10 mouse cellular contexts compared by ENCODE assay signal in the genomic region with DNA sequence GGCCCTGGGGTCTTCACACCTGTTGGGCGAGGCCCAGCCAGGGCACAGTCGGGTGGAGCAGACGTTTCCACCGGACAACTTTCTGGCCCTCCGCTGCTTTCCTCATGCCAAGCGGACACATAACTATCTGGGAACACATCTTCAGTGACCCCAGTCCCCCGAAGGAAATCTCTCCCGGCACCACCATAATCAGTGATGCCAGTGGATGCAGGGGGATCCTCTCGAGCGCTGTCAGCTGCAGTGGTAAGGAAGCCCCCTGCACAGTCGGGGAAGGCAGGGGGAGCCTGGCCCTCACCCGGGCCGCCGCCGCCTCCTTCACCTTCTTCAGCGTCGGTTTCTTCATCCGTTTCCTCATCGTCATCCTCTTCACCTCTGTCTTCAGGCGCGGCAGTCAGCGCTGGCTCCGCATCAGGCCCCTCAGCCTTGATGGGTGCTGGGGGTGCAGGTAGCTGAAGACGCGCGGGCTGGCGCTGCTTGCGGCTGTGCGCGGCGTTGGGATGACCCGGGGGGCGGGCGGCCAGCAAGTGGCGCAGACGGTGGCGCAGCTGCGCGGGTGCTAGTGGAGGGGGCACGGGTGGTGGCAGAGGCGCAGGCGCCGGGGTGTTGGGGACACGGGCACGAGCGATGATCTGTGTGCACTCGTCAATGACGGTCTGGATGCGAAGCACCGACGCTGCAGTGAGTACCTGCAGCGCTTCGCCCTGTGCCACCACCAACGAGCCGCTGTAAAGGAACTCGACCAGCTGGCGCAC. TPM values are rescaled to one million over a fixed set of nuclear protein-coding genes. Genes with fewer than 3 reads are reported as not detected.
A peak's percentile ranks its signal among the peaks of the same experiment; 100 is the strongest.
DNase-seq lines count a peak whose midpoint lies in the region; ATAC-seq and TF ChIP-seq lines count a peak whose summit lies in the region.
"Had no signal": no experiment of that assay in that cellular context is flagged by ENCODE, and none has a peak within 500 bp of the region (broad histone marks: within the 10 kb centered on the region; RNA-seq: fewer than 3 reads in every experiment).

No protein-coding gene starts in this region.

- intact Hi-C loops in left cerebral cortex, postnatal 4 days (cut with DNase I): no loop called here

- no peak for ATAC-seq in hindbrain, embryonic 13.5 days (ENCODE audit: low FRiP score)
- no peak for ATAC-seq in midbrain, postnatal 0 days (ENCODE audit: low FRiP score)

- 52% methylated on average over 57 of the region's 57 CpGs for WGBS in cerebellum, adult 2 months
- WGBS in hindbrain, embryonic 13.5 days: 38% methylated on average over 56 of the region's 57 CpGs
- 52% methylated on average over 55 of the region's 57 CpGs for WGBS in midbrain, postnatal 0 days

- no peak overlapping the region for H3K4me3 ChIP-seq in cerebellum, adult 2 months (replicated peaks; ENCODE audit: insufficient read depth, low read depth, low read length)
- peak overlapping the region; percentile 69 for H3K4me3 ChIP-seq in hindbrain, embryonic 13.5 days
- H3K4me3 ChIP-seq in midbrain, postnatal 0 days (ENCODE audit: low read depth, low read length): peak overlapping the region; percentile 6; the same call in 1 of the 2 replicates

- H3K27me3 ChIP-seq in cerebellum, adult 2 months (ENCODE audit: control insufficient read depth, insufficient read depth, low read length): no peaks in the 10 kb centered on the region
- peaks cover 11% of the 10 kb centered on the region for H3K27me3 ChIP-seq in hindbrain, embryonic 13.5 days
- H3K27me3 ChIP-seq in midbrain, postnatal 0 days (ENCODE audit: insufficient read depth, low read length): no peaks in the 10 kb centered on the region

- H3K9me3 ChIP-seq in hindbrain, embryonic 13.5 days: no peaks in the 10 kb centered on the region
- no peaks in the 10 kb centered on the region for H3K9me3 ChIP-seq in midbrain, postnatal 0 days (ENCODE audit: low read length)

- TF ChIP-seq POLR2A in cerebellum, adult 2 months (IDR thresholded peaks at IDR 0.05; ENCODE audit: borderline replicate concordance, insufficient read depth, low read length): no peak

- no peak for TF ChIP-seq CTCF in cerebellum, adult 2 months (IDR thresholded peaks at IDR 0.05; ENCODE audit: borderline replicate concordance, insufficient read depth, low read depth, low read length)
- no peak for TF ChIP-seq CTCF in midbrain, postnatal 0 days (IDR thresholded peaks at IDR 0.05)

- H3K4me2 ChIP-seq in hindbrain, embryonic 13.5 days: peak overlapping the region; percentile 74
- no peak overlapping the region for H3K4me2 ChIP-seq in midbrain, postnatal 0 days (ENCODE audit: low read depth, low read length, poor library complexity, severe bottlenecking)

- DNase-seq in cerebellum, adult 2 months: peak; percentile 17 to 40
- no peak for DNase-seq in cerebellum, postnatal 36 days
- DNase-seq in layer of hippocampus, postnatal 10 days (ENCODE audit: low spot score in 2 of 2): peak; percentile 10 to 39
- DNase-seq in layer of hippocampus, adult 18-20 months (ENCODE audit: low spot score in 2 of 2): no peak
- DNase-seq in midbrain, postnatal 0 days (ENCODE audit: low spot score): no peak
- DNase-seq in left cerebral cortex, postnatal 4 days: no peak
- DNase-seq in right cerebral cortex, postnatal 25 days: no peak

- H3K9ac ChIP-seq in hindbrain, embryonic 13.5 days: peak overlapping the region; percentile 84
- 0 out of 2 replicates have a peak overlapping the region, but pooled peaks have one; percentile 13 for H3K9ac ChIP-seq in midbrain, postnatal 0 days (replicated peaks; ENCODE audit: low read length, poor library complexity, severe bottlenecking)

- peaks cover 18% of the 10 kb centered on the region for H3K4me1 ChIP-seq in cerebellum, adult 2 months (ENCODE audit: control insufficient read depth, insufficient read depth, low read length)
- peaks cover 39% of the 10 kb centered on the region for H3K4me1 ChIP-seq in hindbrain, embryonic 13.5 days (replicated peaks)
- H3K4me1 ChIP-seq in midbrain, postnatal 0 days (ENCODE audit: insufficient read depth, low read length): 0 out of 2 replicates have a peak, but pooled peaks cover 4% of the 10 kb centered on the region

- peaks cover 39% of the 10 kb centered on the region for H3K36me3 ChIP-seq in hindbrain, embryonic 13.5 days
- H3K36me3 ChIP-seq in midbrain, postnatal 0 days (ENCODE audit: insufficient read depth, low read length): peaks cover 27% of the 10 kb centered on the region

- no peak overlapping the region for H3K27ac ChIP-seq in cerebellum, adult 2 months (ENCODE audit: insufficient read depth, low read length)
- no peak overlapping the region for H3K27ac ChIP-seq in hindbrain, embryonic 13.5 days
- no peak overlapping the region for H3K27ac ChIP-seq in midbrain, postnatal 0 days (ENCODE audit: low read depth, low read length)

RNA-seq across cellular contexts. Expression of a gene that starts 2.3 kb away (rescaled TPM):
- 31.9 and 33.5 TPM in 2 replicates for polyA plus RNA-seq in cerebellum, adult 2 months (2012; rRNA removed)
- 10 to 100 TPM; 25.8 to 27.3 TPM for total RNA-seq in layer of hippocampus, postnatal 10 days (2021)
- 10 to 100 TPM; 33.2 to 34.3 TPM for total RNA-seq in layer of hippocampus, adult 18-20 months (2021)
- polyA plus RNA-seq in hindbrain, embryonic 13.5 days (2015; fragmentation: Nextera tagmentation; extraction: Ambion mirVana): 37.0 and 37.4 TPM in 2 replicates
- total RNA-seq in midbrain, postnatal 0 days (2014; rRNA removed): 37.5 and 70.8 TPM in 2 replicates
- polyA plus RNA-seq in midbrain, postnatal 0 days (2015; fragmentation: Nextera tagmentation; extraction: Ambion mirVana): 29.0 and 31.8 TPM in 2 replicates
- total RNA-seq in left cerebral cortex, postnatal 4 days (2021): 10 to 100 TPM; 35.1 to 36.6 TPM

RNA-seq across cellular contexts. Expression of a gene that starts 8.6 kb away (rescaled TPM):
- polyA plus RNA-seq in cerebellum, adult 2 months (2012; rRNA removed): 250 and 266 TPM in 2 replicates
- 100 to 1,000 TPM; 279 to 301 TPM for total RNA-seq in layer of hippocampus, postnatal 10 days (2021)
- total RNA-seq in layer of hippocampus, adult 18-20 months (2021): 100 to 1,000 TPM; 216 to 246 TPM
- 216 and 239 TPM in 2 replicates for polyA plus RNA-seq in hindbrain, embryonic 13.5 days (2015; fragmentation: Nextera tagmentation; extraction: Ambion mirVana)
- total RNA-seq in midbrain, postnatal 0 days (2014; rRNA removed): 467 and 650 TPM in 2 replicates
- 187 and 190 TPM in 2 replicates for polyA plus RNA-seq in midbrain, postnatal 0 days (2015; fragmentation: Nextera tagmentation; extraction: Ambion mirVana)
- total RNA-seq in left cerebral cortex, postnatal 4 days (2021): 100 to 1,000 TPM; 412 to 415 TPM

RNA-seq across cellular contexts. Expression of a gene that starts 9.5 kb away (rescaled TPM):
- polyA plus RNA-seq in cerebellum, adult 2 months (2012; rRNA removed): 1.7 and 2.1 TPM in 2 replicates
- not detected for total RNA-seq in layer of hippocampus, postnatal 10 days (2021)
- under 1 TPM in 1 of 2 experiments, not detected in 1; 0.57 TPM for total RNA-seq in layer of hippocampus, adult 18-20 months (2021)
- 0.19 and 0.44 TPM in 2 replicates for polyA plus RNA-seq in hindbrain, embryonic 13.5 days (2015; fragmentation: Nextera tagmentation; extraction: Ambion mirVana)
- total RNA-seq in midbrain, postnatal 0 days (2014; rRNA removed): not detected in 2 replicates
- polyA plus RNA-seq in midbrain, postnatal 0 days (2015; fragmentation: Nextera tagmentation; extraction: Ambion mirVana): 0.18 and 0.21 TPM in 2 replicates
- under 1 TPM; 0.32 to 0.36 TPM for total RNA-seq in left cerebral cortex, postnatal 4 days (2021)
- total RNA-seq: left cerebral cortex, postnatal 14 days had no signal
- polyA plus RNA-seq: heart, embryonic 16.5 days had no signal

RNA-seq across cellular contexts. Expression of a gene that starts 27.1 kb away (rescaled TPM):
- 258 and 264 TPM in 2 replicates for polyA plus RNA-seq in cerebellum, adult 2 months (2012; rRNA removed)
- 100 to 1,000 TPM; 133 to 151 TPM for total RNA-seq in layer of hippocampus, postnatal 10 days (2021)
- 100 to 1,000 TPM; 146 to 159 TPM for total RNA-seq in layer of hippocampus, adult 18-20 months (2021)
- polyA plus RNA-seq in hindbrain, embryonic 13.5 days (2015; fragmentation: Nextera tagmentation; extraction: Ambion mirVana): 181 and 184 TPM in 2 replicates
- total RNA-seq in midbrain, postnatal 0 days (2014; rRNA removed): 67.6 and 114 TPM in 2 replicates
- 198 and 205 TPM in 2 replicates for polyA plus RNA-seq in midbrain, postnatal 0 days (2015; fragmentation: Nextera tagmentation; extraction: Ambion mirVana)
- total RNA-seq in left cerebral cortex, postnatal 4 days (2021): 100 to 1,000 TPM; 120 to 122 TPM

RNA-seq across cellular contexts. Expression of a gene that starts 29.9 kb away (rescaled TPM):
- polyA plus RNA-seq in cerebellum, adult 2 months (2012; rRNA removed): 13.8 and 16.0 TPM in 2 replicates
- 1 to 10 TPM; 7.1 to 7.7 TPM for total RNA-seq in layer of hippocampus, postnatal 10 days (2021)
- 1 to 10 TPM; 8.1 to 8.6 TPM for total RNA-seq in layer of hippocampus, adult 18-20 months (2021)
- 12.4 and 13.2 TPM in 2 replicates for polyA plus RNA-seq in hindbrain, embryonic 13.5 days (2015; fragmentation: Nextera tagmentation; extraction: Ambion mirVana)
- 11.9 and 13.0 TPM in 2 replicates for total RNA-seq in midbrain, postnatal 0 days (2014; rRNA removed)
- polyA plus RNA-seq in midbrain, postnatal 0 days (2015; fragmentation: Nextera tagmentation; extraction: Ambion mirVana): 8.2 and 8.9 TPM in 2 replicates
- 1 to 10 TPM; 8.6 to 9.0 TPM for total RNA-seq in left cerebral cortex, postnatal 4 days (2021)

Comparison
In these comparisons a context has a peak if more than half of its experiments do, and no peak if none do; other contexts are left out.
1. DNase-seq: peak in cerebellum, adult 2 months (2 of 2) and layer of hippocampus, postnatal 10 days (2 of 2); none in cerebellum, postnatal 36 days (0 of 2), layer of hippocampus, adult 18-20 months (0 of 2), midbrain, postnatal 0 days (single experiment), left cerebral cortex, postnatal 4 days (single experiment) and right cerebral cortex, postnatal 25 days (single experiment).